Mouse (Mus musculus) ES-Bruce4 (cell line): Measurements from ENCODE around the gene Plcg2. TPM values are rescaled to one million over a fixed set of nuclear protein-coding genes. Genes with fewer than 3 reads are reported as not detected.

Experiments
- H3K27ac ChIP-seq: 2 replicates; pipeline ENCODE4 v1.5.1; 2012; ENCODE audit warnings: low read length, inconsistent platforms; ENCODE audit not compliant: insufficient read depth
- H3K27me3 ChIP-seq: 2 replicates; pipeline ENCODE4 v1.6.1; 2012; ENCODE audit warnings: mild to moderate bottlenecking, low read length, inconsistent platforms; ENCODE audit not compliant: control insufficient read depth, poor library complexity, insufficient read depth, severe bottlenecking
- H3K36me3 ChIP-seq: 2 replicates; pipeline ENCODE4 v1.6.1; 2012; ENCODE audit warnings: inconsistent platforms, mild to moderate bottlenecking, low read length, moderate library complexity; ENCODE audit not compliant: control insufficient read depth, poor library complexity, insufficient read depth, severe bottlenecking
- H3K4me1 ChIP-seq: one replicate; pipeline ENCODE4 v1.8.1; 2011; ENCODE audit warnings: low read length; ENCODE audit not compliant: control insufficient read depth, insufficient read depth
- H3K4me3 ChIP-seq: 2 replicates; pipeline ENCODE4 v1.5.1; 2011; ENCODE audit warnings: low read depth, mild to moderate bottlenecking, low read length
- H3K9ac ChIP-seq: 2 replicates; pipeline ENCODE4 v1.6.1; 2012; ENCODE audit warnings: low read depth, mild to moderate bottlenecking, inconsistent platforms; ENCODE audit not compliant: poor library complexity, severe bottlenecking
- H3K9me3 ChIP-seq: replicated peaks from 2 replicates; pipeline ENCODE4 v1.6.1; 2012; ENCODE audit warnings: mild to moderate bottlenecking, low read length, inconsistent platforms; ENCODE audit not compliant: control insufficient read depth, poor library complexity, insufficient read depth, severe bottlenecking
- CTCF ChIP-seq: IDR thresholded peaks from one replicate; pipeline ENCODE4 v1.8.1; 2011; ENCODE audit warnings: low read depth, low read length
- EP300 ChIP-seq: IDR thresholded peaks from 2 replicates; pipeline ENCODE4 v1.6.1; 2011; ENCODE audit warnings: low read depth, low read length; ENCODE audit not compliant: insufficient read depth
- POLR2A ChIP-seq: IDR thresholded peaks from one replicate; pipeline ENCODE4 v1.8.1; 2011; ENCODE audit warnings: low read length; ENCODE audit not compliant: insufficient read depth
- polyA plus RNA-seq: library from polyadenylated mRNA; stranded (reverse); fragments of >200 nt; gene quantifications from 2 replicates; pipeline ENCODE4 v1.2.4, GENCODE M21; 2011; ENCODE audit warnings: low read depth; ENCODE audit not compliant: missing spikeins, insufficient read depth, insufficient read length

The Plcg2 gene
- polyA plus RNA-seq, 1 experiment = 32.4 TPM

DNA sequence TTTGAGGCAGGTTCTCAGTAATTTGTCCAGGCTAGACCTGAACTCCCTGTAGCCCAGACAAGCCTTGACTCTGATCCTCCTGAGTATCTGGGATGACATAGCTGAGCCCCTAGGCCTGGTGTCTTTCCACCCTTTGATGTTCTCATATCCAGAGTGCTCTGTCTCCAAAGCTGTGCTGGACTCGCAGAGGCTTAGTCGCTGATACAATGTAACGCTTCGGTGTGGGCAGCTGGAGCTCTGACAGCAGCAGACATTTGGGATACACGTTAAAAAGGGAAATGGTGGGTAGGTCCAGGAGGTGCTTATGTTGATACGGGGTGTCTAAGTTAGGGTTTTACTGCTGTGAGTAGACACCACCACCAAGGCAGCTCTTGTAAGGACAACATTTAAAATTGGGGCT lies 80.8 kb downstream of the Plcg2 start:
- H3K9ac ChIP-seq = no peak overlapping the region
- no peaks in the 10 kb centered on the region for H3K4me1 ChIP-seq
- no peaks in the 10 kb centered on the region for H3K27me3 ChIP-seq
- no peaks in the 10 kb centered on the region; the same call in 1 of the 2 replicates for H3K9me3 ChIP-seq
- no peaks in the 10 kb centered on the region for H3K36me3 ChIP-seq
- no peak overlapping the region for H3K4me3 ChIP-seq
- no peak overlapping the region for H3K27ac ChIP-seq
- TF ChIP-seq CTCF (no peak), EP300 (no peak), POLR2A (no peak)

DNA sequence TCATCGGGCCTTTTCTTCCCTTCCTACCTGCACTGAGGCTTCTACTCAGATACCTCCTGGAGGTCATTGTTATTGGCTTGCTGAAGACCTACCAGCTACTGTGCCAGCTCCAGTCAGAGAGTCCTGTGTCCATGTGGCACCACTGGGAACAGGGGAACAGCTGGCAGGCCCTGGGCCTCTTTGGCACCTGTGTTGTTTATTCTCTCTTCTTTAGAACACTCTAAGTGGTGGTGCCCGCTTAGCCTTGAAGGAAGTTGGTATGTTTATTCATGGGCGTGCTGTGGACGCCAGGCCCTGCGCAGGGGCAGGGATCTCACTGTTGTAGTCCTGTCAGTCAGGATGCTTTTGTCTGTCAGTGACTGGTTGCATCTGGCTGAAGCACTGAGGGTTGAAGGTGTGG lies 95.8 kb downstream of the Plcg2 start:
- no peak overlapping the region for H3K27ac ChIP-seq
- TF ChIP-seq POLR2A (no peak), CTCF (no peak), EP300 (no peak)
- H3K4me1 ChIP-seq = no peaks in the 10 kb centered on the region
- H3K9me3 ChIP-seq = no peaks in the 10 kb centered on the region
- H3K9ac ChIP-seq = no peak overlapping the region
- no peaks in the 10 kb centered on the region for H3K27me3 ChIP-seq
- H3K4me3 ChIP-seq = no peak overlapping the region
- H3K36me3 ChIP-seq = peaks cover 9% of the 10 kb centered on the region; the same call in 1 of the 2 replicates

DNA sequence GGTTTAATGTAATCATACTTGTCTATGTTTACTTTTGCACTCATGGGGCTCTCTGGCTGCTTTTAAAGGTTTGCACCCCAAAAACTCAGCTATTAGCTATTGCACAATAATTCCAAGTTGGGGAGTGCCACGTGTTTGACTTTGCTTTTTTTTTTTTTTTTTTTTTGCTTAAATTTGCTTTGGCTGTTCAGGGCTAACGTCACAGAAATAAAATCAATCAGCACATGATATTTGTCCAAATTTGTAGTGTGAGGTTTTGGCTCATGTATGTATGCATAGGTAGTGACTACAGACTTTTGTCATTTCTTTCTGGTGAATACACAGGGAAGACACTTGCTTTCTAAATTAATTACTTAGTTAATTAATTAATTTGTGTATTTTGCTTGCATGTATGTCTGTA lies 96.9 kb downstream of the Plcg2 start:
- Histone ChIP-seq H3K9ac (no peak overlapping the region), H3K27me3 (no peaks in the 10 kb centered on the region), H3K4me1 (no peaks in the 10 kb centered on the region), H3K9me3 (no peaks in the 10 kb centered on the region), H3K4me3 (no peak overlapping the region), H3K36me3 (peaks cover 9% of the 10 kb centered on the region; the same call in 1 of the 2 replicates), H3K27ac (no peak overlapping the region)
- TF ChIP-seq POLR2A (no peak), CTCF (no peak), EP300 (no peak)

DNA sequence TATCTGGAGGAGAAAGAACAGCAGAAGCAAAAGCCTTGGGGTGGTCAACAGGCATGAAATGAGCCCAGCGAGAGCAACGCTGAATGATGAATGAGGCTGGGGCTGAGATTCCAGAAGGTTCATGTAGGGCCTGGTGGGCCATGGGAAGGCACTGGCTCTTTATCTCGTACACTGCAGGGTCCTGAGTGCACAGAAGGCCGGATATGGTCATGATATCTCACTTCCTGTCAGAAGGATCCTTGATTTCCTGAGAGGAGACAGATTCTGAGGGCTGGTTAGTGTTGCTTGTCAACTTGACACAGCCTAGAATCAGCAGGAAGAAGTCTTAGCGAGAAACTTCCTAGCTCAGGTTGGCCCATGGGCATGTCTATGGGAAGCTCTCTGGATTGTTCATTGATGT lies 98.7 kb downstream of the Plcg2 start:
- TF ChIP-seq EP300 = no peak
- no peak for TF ChIP-seq POLR2A
- TF ChIP-seq CTCF = no peak
- Histone ChIP-seq H3K4me3 (no peak overlapping the region), H3K4me1 (no peaks in the 10 kb centered on the region)

DNA sequence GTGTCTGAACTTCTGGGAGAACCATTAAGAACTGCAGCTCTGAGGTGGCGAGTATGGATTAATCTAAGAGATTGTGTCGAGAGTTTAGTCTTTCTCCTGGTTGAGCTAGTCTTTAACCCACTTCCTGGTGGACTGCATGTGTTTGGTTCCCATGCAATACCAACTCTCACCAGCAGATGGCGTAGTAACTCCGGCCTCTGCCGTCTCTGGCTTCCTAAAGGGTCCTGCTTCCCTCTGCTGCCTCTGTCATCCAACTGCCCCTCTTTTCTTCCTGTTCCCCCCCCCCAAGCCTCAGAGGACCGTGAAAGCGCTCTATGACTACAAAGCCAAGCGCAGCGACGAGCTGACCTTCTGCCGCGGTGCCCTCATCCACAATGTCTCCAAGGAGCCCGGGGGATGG lies 102.7 kb downstream of the Plcg2 start:
- Histone ChIP-seq H3K4me3 (no peak overlapping the region), H3K36me3 (peaks cover 9% of the 10 kb centered on the region; the same call in 1 of the 2 replicates), H3K9me3 (no peaks in the 10 kb centered on the region), H3K27me3 (no peaks in the 10 kb centered on the region), H3K9ac (no peak overlapping the region), H3K27ac (no peak overlapping the region), H3K4me1 (no peaks in the 10 kb centered on the region)
- TF ChIP-seq CTCF (peak; percentile 97), EP300 (no peak)

More for the DNA sequence above, 98.7 kb downstream of the Plcg2 start:
- Histone ChIP-seq H3K27me3 (no peaks in the 10 kb centered on the region), H3K36me3 (peaks cover 9% of the 10 kb centered on the region; the same call in 1 of the 2 replicates), H3K9me3 (no peaks in the 10 kb centered on the region), H3K27ac (no peak overlapping the region), H3K9ac (no peak overlapping the region)

DNA sequence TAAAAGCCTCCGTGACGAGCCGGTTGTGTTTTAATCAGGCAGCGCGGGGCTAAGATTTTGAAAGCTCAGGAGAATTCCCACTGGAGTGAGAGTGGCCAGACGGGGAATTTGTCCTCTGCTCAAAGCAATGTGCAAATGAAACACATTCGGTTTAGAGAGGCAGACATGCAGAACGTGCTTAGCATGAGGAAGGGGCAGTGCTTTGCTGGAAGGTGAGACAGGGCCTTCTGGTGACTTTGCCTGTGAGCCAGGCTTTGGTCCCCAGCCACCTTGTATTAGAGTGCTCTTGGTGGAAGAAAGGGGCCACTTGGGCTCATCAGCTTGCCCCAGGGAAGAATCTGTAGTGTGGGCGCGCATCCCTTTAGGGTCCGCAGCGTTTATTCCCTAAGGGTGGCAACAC lies 106.0 kb downstream of the Plcg2 start:
- TF ChIP-seq EP300 (no peak), POLR2A (no peak), CTCF (no peak)
- Histone ChIP-seq H3K4me3 (no peak overlapping the region), H3K36me3 (no peaks in the 10 kb centered on the region; the same call in 1 of the 2 replicates), H3K9ac (no peak overlapping the region), H3K27ac (no peak overlapping the region), H3K4me1 (no peaks in the 10 kb centered on the region), H3K27me3 (no peaks in the 10 kb centered on the region), H3K9me3 (no peaks in the 10 kb centered on the region)
